Mouse (Mus musculus) ES-E14 (cell line): ENCODE measurements around the gene Kndc1. TPM values are rescaled to one million over a fixed set of nuclear protein-coding genes. Genes with fewer than 3 reads are reported as not detected.

Experiments used
- DNase-seq: peaks from one replicate; pipeline ENCODE4 v3.0.0-alpha.2; 2013; ENCODE audit warnings: low read depth, low spot score
- H3K27ac ChIP-seq: 2 replicates; pipeline ENCODE4 v1.5.1; 2012; ENCODE audit warnings: low read depth, mild to moderate bottlenecking, low read length, moderate library complexity, mixed read lengths; ENCODE audit not compliant: poor library complexity, insufficient read depth, severe bottlenecking
- H3K36me3 ChIP-seq: 2 replicates; pipeline ENCODE4 v1.6.1; 2012; ENCODE audit warnings: mild to moderate bottlenecking, low read length, moderate library complexity, mixed read lengths; ENCODE audit not compliant: control insufficient read depth, poor library complexity, insufficient read depth, severe bottlenecking
- H3K4me1 ChIP-seq, 2 experiments: fragments of 150-350 bp in 1 of 2; sonication (generic) in 1 of 2; 2 replicates each; pipeline ENCODE4 v1.6.1; 2012; ENCODE audit warnings: low read length in 2 of 2, mild to moderate bottlenecking in 1 of 2, mixed read lengths in 1 of 2; ENCODE audit not compliant: control insufficient read depth in 2 of 2, insufficient read depth in 2 of 2, poor library complexity in 1 of 2
- H3K4me3 ChIP-seq, 2 experiments: fragments of 150-350 bp in 1 of 2; sonication (generic) in 1 of 2; 2 replicates each; pipeline ENCODE4 v1.5.1; 2012; ENCODE audit warnings: low read length in 2 of 2, low read depth in 1 of 2, mild to moderate bottlenecking in 1 of 2, mixed read lengths in 1 of 2; ENCODE audit not compliant: insufficient read depth in 1 of 2, poor library complexity in 1 of 2, severe bottlenecking in 1 of 2
- H3K9ac ChIP-seq: 2 replicates; pipeline ENCODE4 v1.6.1; 2012; ENCODE audit warnings: low read depth, mild to moderate bottlenecking, low read length, mixed read lengths; ENCODE audit not compliant: poor library complexity, insufficient read depth, severe bottlenecking
- H3K9me3 ChIP-seq: fragments of 150-350 bp; sonication (generic); 2 replicates; pipeline ENCODE4 v1.6.1; 2012; ENCODE audit warnings: low read depth, mild to moderate bottlenecking, low read length; ENCODE audit not compliant: control insufficient read depth, insufficient read depth
- CHD2 ChIP-seq: IDR thresholded peaks from 2 replicates; pipeline ENCODE4 v1.6.1; 2014; ENCODE audit warnings: mild to moderate bottlenecking, low read depth, low read length, inconsistent platforms
- HCFC1 ChIP-seq: IDR thresholded peaks from 2 replicates; pipeline ENCODE4 v1.6.1; 2012; ENCODE audit warnings: low read length, inconsistent platforms, borderline replicate concordance; ENCODE audit not compliant: insufficient read depth
- MAFK ChIP-seq: IDR thresholded peaks from 2 replicates; pipeline ENCODE4 v1.6.1; 2014; ENCODE audit warnings: mild to moderate bottlenecking, low read depth, low read length, inconsistent platforms; ENCODE audit not compliant: insufficient read depth
- ZC3H11A ChIP-seq: IDR thresholded peaks from 2 replicates; pipeline ENCODE4 v1.6.1; 2012; ENCODE audit warnings: low read depth, mild to moderate bottlenecking, inconsistent platforms, low read length, borderline replicate concordance
- ZNF384 ChIP-seq: IDR thresholded peaks from 2 replicates; pipeline ENCODE4 v1.6.1; 2012; ENCODE audit warnings: low read depth, low read length, inconsistent platforms
- in situ Hi-C, 2 experiments: fragments of 600-800 bp; cut with MboI; formaldehyde crosslinking; loops; one replicate each; pipeline ENCODE4 v1.15.1; 2025; ENCODE audit warnings: low sequenced_read_pairs in 2 of 2, inconsistent platforms in 1 of 2; ENCODE audit not compliant: unreplicated experiment in 2 of 2
- total RNA-seq: library from RNA; depleted of rRNA; stranded (reverse); fragments of 300-350 nt; gene quantifications from 2 replicates; pipeline ENCODE4 v1.2.3, GENCODE M21; 2012

The Kndc1 gene
- total RNA-seq, 1 experiment: 2.3 TPM

- Histone ChIP-seq H3K9ac (no peak overlapping the region), H3K4me1 (no peaks in the 10 kb centered on the region), H3K4me3 (no peak overlapping the region), H3K9me3 (no peaks in the 10 kb centered on the region), H3K36me3 (no peaks in the 10 kb centered on the region), H3K27ac (no peak overlapping the region)
- no peak for DNase-seq
- in situ Hi-C loops: no loop called here
- no peak for TF ChIP-seq ZC3H11A
These were observed 29.6 kb upstream of the Kndc1 start for GRCm38 (mm10) chr7:139864871-139865270.

GRCm38 (mm10) chr7:139871014-139871413, 23.5 kb upstream of the Kndc1 start:
- DNase-seq: no peak
- Histone ChIP-seq H3K4me1 (peaks cover 0 to 5% of the 10 kb centered on the region in 2 experiments; a peak in 1 of 4 replicates), H3K36me3 (no peaks in the 10 kb centered on the region), H3K27ac (no peak overlapping the region), H3K4me3 (no peak overlapping the region), H3K9me3 (no peaks in the 10 kb centered on the region), H3K9ac (no peak overlapping the region)
- TF ChIP-seq ZNF384 (no peak), MAFK (no peak), ZC3H11A (no peak), HCFC1 (no peak), CHD2 (no peak)
- in situ Hi-C loops: no loop called here

GRCm38 (mm10) chr7:139877167-139877792, 17.2 kb upstream of the Kndc1 start:
- Histone ChIP-seq H3K4me1 (peaks cover 0 to 5% of the 10 kb centered on the region in 2 experiments; a peak in 1 of 4 replicates), H3K9ac (no peak overlapping the region), H3K27ac (no peak overlapping the region), H3K36me3 (no peaks in the 10 kb centered on the region), H3K9me3 (no peaks in the 10 kb centered on the region), H3K4me3 (no peak overlapping the region)
- TF ChIP-seq MAFK (no peak), ZC3H11A (0 out of 2 replicates have a peak, but pooled peaks have one; percentile 6), ZNF384 (no peak), CHD2 (no peak)
- DNase-seq: no peak
- in situ Hi-C loops: no loop called here

- no peaks in the 10 kb centered on the region for H3K36me3 ChIP-seq
- no peak overlapping the region for H3K9ac ChIP-seq
- TF ChIP-seq HCFC1 (no peak), MAFK (no peak), ZC3H11A (no peak), CHD2 (no peak), ZNF384 (no peak)
- no peak overlapping the region for H3K27ac ChIP-seq
- no peak overlapping the region for H3K4me3 ChIP-seq
- H3K9me3 ChIP-seq: no peaks in the 10 kb centered on the region
- H3K4me1 ChIP-seq: peaks cover 0 to 5% of the 10 kb centered on the region in 2 experiments; a peak in 1 of 4 replicates
- DNase-seq: no peak
- in situ Hi-C loops: no loop called here
These were observed 16.4 kb upstream of the Kndc1 start for GRCm38 (mm10) chr7:139878122-139878521.

- Histone ChIP-seq H3K9me3 (no peaks in the 10 kb centered on the region), H3K4me3 (no peak overlapping the region), H3K4me1 (peaks cover 0 to 5% of the 10 kb centered on the region in 2 experiments; a peak in 1 of 4 replicates), H3K27ac (no peak overlapping the region), H3K36me3 (no peaks in the 10 kb centered on the region), H3K9ac (no peak overlapping the region)
- in situ Hi-C loops: no loop called here
- no peak for DNase-seq
- TF ChIP-seq CHD2 (no peak), MAFK (no peak), HCFC1 (no peak), ZNF384 (no peak), ZC3H11A (no peak)
These were observed 15.9 kb upstream of the Kndc1 start for GRCm38 (mm10) chr7:139878621-139879020.
